ENCODE assay signal across 15 mouse cellular contexts in genomic region chr5:92371361-92371976, GRCm38 (mm10). TPM values are rescaled to one million over a fixed set of nuclear protein-coding genes. Genes with fewer than 3 reads are reported as not detected.
A peak's percentile ranks its signal among the peaks of the same experiment; 100 is the strongest.
DNase-seq lines count a peak whose midpoint lies in the region; ATAC-seq and TF ChIP-seq lines count a peak whose summit lies in the region.
"Had no signal": no experiment of that assay in that cellular context is flagged by ENCODE, and none has a peak within 500 bp of the region (broad histone marks: within the 10 kb centered on the region; RNA-seq: fewer than 3 reads in every experiment).

No protein-coding gene starts in this region.

- 57% methylated on average over 14 of the region's 14 CpGs for WGBS in hindbrain, embryonic 13.5 days
- WGBS in midbrain, embryonic 15.5 days = 56% methylated on average over 14 of the region's 14 CpGs
- WGBS in liver, postnatal 0 days (ENCODE audit: insufficient replicate concordance) = 78% methylated on average over 14 of the region's 14 CpGs

- TF ChIP-seq CTCF in brain, embryonic 14.5 days (IDR thresholded peaks at IDR 0.05; ENCODE audit: borderline replicate concordance, extremely low read depth, insufficient read depth, insufficient read length) = no peak
- no peak for TF ChIP-seq CTCF in liver, postnatal 0 days (IDR thresholded peaks at IDR 0.05; ENCODE audit: low read depth)

- intact Hi-C loops in heart, postnatal 10 days (cut with DNase I) = no loop called here

- no peak overlapping the region for H3K4me2 ChIP-seq in hindbrain, embryonic 13.5 days
- no peak overlapping the region for H3K4me2 ChIP-seq in midbrain, embryonic 15.5 days
- H3K4me2 ChIP-seq in liver, postnatal 0 days (ENCODE audit: low read depth, low read length) = no peak overlapping the region
- H3K4me2 ChIP-seq: heart, embryonic 11.5 days had no signal

- H3K27me3 ChIP-seq in hindbrain, embryonic 13.5 days = no peaks in the 10 kb centered on the region
- no peaks in the 10 kb centered on the region for H3K27me3 ChIP-seq in midbrain, embryonic 15.5 days (replicated peaks)
- no peaks in the 10 kb centered on the region for H3K27me3 ChIP-seq in liver, postnatal 0 days (ENCODE audit: insufficient read depth, low read length)
- H3K27me3 ChIP-seq: Patski had no signal

- peak; percentile 38; the same call in 1 of the 2 replicates for ATAC-seq in hindbrain, embryonic 13.5 days (ENCODE audit: low FRiP score)
- ATAC-seq in midbrain, embryonic 15.5 days (replicated peaks) = 0 out of 2 replicates have a peak, but pooled peaks have one; percentile 45
- ATAC-seq in liver, postnatal 0 days = no peak
- ATAC-seq: inflammation-experienced regulatory T-cells, adult 6 months; Patski had no signal

- H3K4me1 ChIP-seq in hindbrain, embryonic 13.5 days (replicated peaks) = peaks cover 18% of the 10 kb centered on the region
- H3K4me1 ChIP-seq in midbrain, embryonic 15.5 days = no peaks in the 10 kb centered on the region
- H3K4me1 ChIP-seq in liver, postnatal 0 days (ENCODE audit: insufficient read depth) = peaks cover 39% of the 10 kb centered on the region

- TF ChIP-seq EP300 in liver, postnatal 0 days (IDR thresholded peaks at IDR 0.05; ENCODE audit: low read depth) = no peak

- peak overlapping the region; percentile 44; the same call in 1 of the 2 replicates for H3K27ac ChIP-seq in hindbrain, embryonic 13.5 days
- no peak overlapping the region for H3K27ac ChIP-seq in midbrain, embryonic 15.5 days
- H3K27ac ChIP-seq in liver, postnatal 0 days (ENCODE audit: low read depth) = no peak overlapping the region

- peak; percentile 21 for DNase-seq in layer of hippocampus, adult 11-12 months (ENCODE audit: low spot score)
- no peak for DNase-seq in layer of hippocampus, postnatal 14 days (ENCODE audit: low spot score in 2 of 2)
- DNase-seq in brain, embryonic 14.5 days (ENCODE audit: low read depth) = peak; percentile 75
- DNase-seq in heart, postnatal 10 days = no peak
- DNase-seq in liver, postnatal 0 days = no peak
- DNase-seq in adrenal gland, postnatal 4 days (ENCODE audit: low spot score in 2 of 2) = no peak
- DNase-seq: adrenal gland, adult 2 months; cerebellum, adult 11 months; liver; lung, postnatal 36 days had no signal

- H3K4me3 ChIP-seq in hindbrain, embryonic 13.5 days = no peak overlapping the region
- no peak overlapping the region for H3K4me3 ChIP-seq in midbrain, embryonic 15.5 days
- H3K4me3 ChIP-seq in liver, postnatal 0 days (ENCODE audit: low read depth, low read length) = no peak overlapping the region

- no peak overlapping the region for H3K9ac ChIP-seq in hindbrain, embryonic 13.5 days
- H3K9ac ChIP-seq in midbrain, embryonic 15.5 days = no peak overlapping the region
- H3K9ac ChIP-seq in liver, postnatal 0 days (replicated peaks) = no peak overlapping the region

- no peak for TF ChIP-seq POLR2A in brain, embryonic 14.5 days (IDR thresholded peaks at IDR 0.05; ENCODE audit: borderline replicate concordance, extremely low read depth, insufficient read depth, insufficient read length, poor library complexity, severe bottlenecking)

- H3K36me3 ChIP-seq in hindbrain, embryonic 13.5 days = no peaks in the 10 kb centered on the region
- H3K36me3 ChIP-seq in midbrain, embryonic 15.5 days (replicated peaks) = no peaks in the 10 kb centered on the region
- H3K36me3 ChIP-seq in liver, postnatal 0 days (replicated peaks; ENCODE audit: insufficient read depth, low read length) = no peaks in the 10 kb centered on the region

- H3K9me3 ChIP-seq in hindbrain, embryonic 13.5 days = no peaks in the 10 kb centered on the region
- no peaks in the 10 kb centered on the region for H3K9me3 ChIP-seq in midbrain, embryonic 15.5 days
- no peaks in the 10 kb centered on the region for H3K9me3 ChIP-seq in liver, postnatal 0 days (ENCODE audit: low read length)

RNA-seq across cellular contexts. Expression of gene Cxcl10, which starts 22.8 kb away (rescaled TPM):
- not detected for total RNA-seq in layer of hippocampus, postnatal 14 days (2021)
- 0.69 and 0.70 TPM in 2 replicates for polyA plus RNA-seq in brain, embryonic 14.5 days (2012; rRNA removed)
- polyA plus RNA-seq in hindbrain, embryonic 13.5 days (2015; fragmentation: Nextera tagmentation; extraction: Ambion mirVana) = 0.21 and 0.30 TPM in 2 replicates
- polyA plus RNA-seq in midbrain, embryonic 15.5 days (2015; fragmentation: Nextera tagmentation; extraction: Ambion mirVana) = 0.21 and 0.42 TPM in 2 replicates
- 1 to 10 TPM in 1 of 2 experiments, under 1 TPM in 1; 0.40 to 1.0 TPM for total RNA-seq in heart, postnatal 10 days (2021)
- polyA plus RNA-seq in liver, postnatal 0 days (2015; fragmentation: Nextera tagmentation; extraction: Ambion mirVana) = 7.5 and 8.0 TPM in 2 replicates
- 1 to 10 TPM in 1 of 2 experiments, under 1 TPM in 1; 0.76 to 1.3 TPM for total RNA-seq in adrenal gland, postnatal 4 days (2021)

RNA-seq across cellular contexts. Expression of gene Art3, which starts 39.8 kb away (rescaled TPM):
- total RNA-seq in layer of hippocampus, postnatal 14 days (2021) = 1 to 10 TPM; 5.5 to 8.7 TPM
- polyA plus RNA-seq in brain, embryonic 14.5 days (2012; rRNA removed) = 2.1 and 3.8 TPM in 2 replicates
- 7.6 and 9.5 TPM in 2 replicates for polyA plus RNA-seq in hindbrain, embryonic 13.5 days (2015; fragmentation: Nextera tagmentation; extraction: Ambion mirVana)
- 4.5 and 5.5 TPM in 2 replicates for polyA plus RNA-seq in midbrain, embryonic 15.5 days (2015; fragmentation: Nextera tagmentation; extraction: Ambion mirVana)
- total RNA-seq in heart, postnatal 10 days (2021) = 100 to 1,000 TPM; 369 to 606 TPM
- 2.3 and 4.0 TPM in 2 replicates for polyA plus RNA-seq in liver, postnatal 0 days (2015; fragmentation: Nextera tagmentation; extraction: Ambion mirVana)
- 10 to 100 TPM; 42.5 to 70.3 TPM for total RNA-seq in adrenal gland, postnatal 4 days (2021)
- polyA plus RNA-seq: Patski had no signal

RNA-seq across cellular contexts. Expression of gene Cxcl9, which starts 43.6 kb away (rescaled TPM):
- not detected for total RNA-seq in layer of hippocampus, postnatal 14 days (2021)
- polyA plus RNA-seq in brain, embryonic 14.5 days (2012; rRNA removed) = 0.03 TPM in 1 of 2 replicates, not detected in the other
- not detected in 2 replicates for polyA plus RNA-seq in hindbrain, embryonic 13.5 days (2015; fragmentation: Nextera tagmentation; extraction: Ambion mirVana)
- polyA plus RNA-seq in midbrain, embryonic 15.5 days (2015; fragmentation: Nextera tagmentation; extraction: Ambion mirVana) = not detected in 2 replicates
- total RNA-seq in heart, postnatal 10 days (2021) = under 1 TPM; 0.64 to 0.81 TPM
- 0.20 and 0.35 TPM in 2 replicates for polyA plus RNA-seq in liver, postnatal 0 days (2015; fragmentation: Nextera tagmentation; extraction: Ambion mirVana)
- total RNA-seq in adrenal gland, postnatal 4 days (2021) = 1 to 10 TPM in 1 of 2 experiments, under 1 TPM in 1; 0.20 to 1.1 TPM
- polyA plus RNA-seq: heart, embryonic 11.5 days had no signal

Comparison
In these comparisons a context has a peak if more than half of its experiments do, and no peak if none do; other contexts are left out.
1. DNase-seq: peak in layer of hippocampus, adult 11-12 months (single experiment) and brain, embryonic 14.5 days (single experiment); none in layer of hippocampus, postnatal 14 days (0 of 2), heart, postnatal 10 days (0 of 2), liver, postnatal 0 days (single experiment) and adrenal gland, postnatal 4 days (0 of 2).